20 mouse cellular contexts compared by ENCODE assay signal in genomic region chr7:124491851-124492390, GRCm38 (mm10).
DNase-seq lines count a peak whose midpoint lies in the region; ATAC-seq lines count a peak whose summit lies in the region.
"Had no signal": no experiment of that assay in that cellular context is flagged by ENCODE, and none has a peak within 500 bp of the region (broad histone marks: within the 10 kb centered on the region; RNA-seq: fewer than 3 reads in every experiment).

No protein-coding gene starts in this region.

- no peaks in the 10 kb centered on the region for H3K9me3 ChIP-seq in forebrain, embryonic 14.5 days (replicated peaks; ENCODE audit: control insufficient read depth, low read length)
- no peaks in the 10 kb centered on the region for H3K9me3 ChIP-seq in forebrain, embryonic 13.5 days (replicated peaks)
- no peaks in the 10 kb centered on the region for H3K9me3 ChIP-seq in intestine, embryonic 15.5 days
- H3K9me3 ChIP-seq: embryonic facial prominence, embryonic 12.5 days; heart, embryonic 13.5 days; hindbrain, embryonic 15.5 days had no signal

- H3K4me1 ChIP-seq in forebrain, embryonic 14.5 days (ENCODE audit: control insufficient read depth, insufficient read depth, low read length): no peaks in the 10 kb centered on the region
- H3K4me1 ChIP-seq in forebrain, embryonic 13.5 days: no peaks in the 10 kb centered on the region
- H3K4me1 ChIP-seq in intestine, embryonic 15.5 days (replicated peaks): no peaks in the 10 kb centered on the region
- H3K4me1 ChIP-seq: embryonic facial prominence, embryonic 12.5 days; heart, embryonic 13.5 days; hindbrain, embryonic 15.5 days had no signal

- intact Hi-C loops in gastrocnemius, postnatal 14 days (cut with DNase I; ENCODE audit: low total_unique reads): no loop called here

- ATAC-seq in forebrain, embryonic 14.5 days: no peak
- ATAC-seq in forebrain, embryonic 13.5 days: no peak
- no peak for ATAC-seq in intestine, embryonic 15.5 days
- ATAC-seq: activated CD4-positive, CD25-positive, alpha-beta regulatory T cell, adult 4 months; forebrain, embryonic 16.5 days; intestine, postnatal 0 days had no signal

- H3K4me3 ChIP-seq in forebrain, embryonic 14.5 days (ENCODE audit: low read depth, low read length): no peak overlapping the region
- H3K4me3 ChIP-seq in forebrain, embryonic 13.5 days: no peak overlapping the region
- no peak overlapping the region for H3K4me3 ChIP-seq in intestine, embryonic 15.5 days (replicated peaks)
- H3K4me3 ChIP-seq: embryonic facial prominence, embryonic 12.5 days; heart, embryonic 13.5 days; hindbrain, embryonic 15.5 days had no signal

- no peak overlapping the region for H3K4me2 ChIP-seq in forebrain, embryonic 14.5 days (ENCODE audit: low read length)
- no peak overlapping the region for H3K4me2 ChIP-seq in forebrain, embryonic 13.5 days
- H3K4me2 ChIP-seq in intestine, embryonic 15.5 days (replicated peaks): no peak overlapping the region
- H3K4me2 ChIP-seq: embryonic facial prominence, embryonic 12.5 days; heart, embryonic 13.5 days; hindbrain, embryonic 15.5 days had no signal

- no peaks in the 10 kb centered on the region for H3K27me3 ChIP-seq in forebrain, embryonic 14.5 days (replicated peaks; ENCODE audit: control insufficient read depth, insufficient read depth, low read length)
- H3K27me3 ChIP-seq in forebrain, embryonic 13.5 days: no peaks in the 10 kb centered on the region
- H3K27me3 ChIP-seq in intestine, embryonic 15.5 days (replicated peaks): no peaks in the 10 kb centered on the region
- H3K27me3 ChIP-seq: embryonic facial prominence, embryonic 12.5 days; heart, embryonic 13.5 days; hindbrain, embryonic 15.5 days; Patski had no signal

- no peak overlapping the region for H3K27ac ChIP-seq in forebrain, embryonic 14.5 days (ENCODE audit: low read depth, low read length)
- no peak overlapping the region for H3K27ac ChIP-seq in forebrain, embryonic 13.5 days
- no peak overlapping the region for H3K27ac ChIP-seq in intestine, embryonic 15.5 days
- H3K27ac ChIP-seq: embryonic facial prominence, embryonic 12.5 days; heart, embryonic 13.5 days; hindbrain, embryonic 15.5 days had no signal

- peak; percentile 32 for DNase-seq in adrenal gland, adult 8-10 months
- no peak for DNase-seq in adrenal gland, postnatal 4 days (ENCODE audit: low spot score in 2 of 2)
- DNase-seq in forebrain, embryonic 14.5 days (ENCODE audit: low spot score): peak; percentile 39
- peak; percentile 32 for DNase-seq in retina, postnatal 1 day
- no peak for DNase-seq in retina, embryonic 14.5 days (ENCODE audit: low spot score)
- DNase-seq in gastrocnemius, postnatal 14 days: no peak
- DNase-seq: adrenal gland, postnatal 10 days; cerebellum, adult 2 months; gastrocnemius, postnatal 25 days; heart, adult 11 months; heart, postnatal 36 days had no signal

- H3K36me3 ChIP-seq in forebrain, embryonic 14.5 days (ENCODE audit: control insufficient read depth, insufficient read depth, low read length): no peaks in the 10 kb centered on the region
- no peaks in the 10 kb centered on the region for H3K36me3 ChIP-seq in forebrain, embryonic 13.5 days (ENCODE audit: poor library complexity, severe bottlenecking)
- no peaks in the 10 kb centered on the region for H3K36me3 ChIP-seq in intestine, embryonic 15.5 days
- H3K36me3 ChIP-seq: embryonic facial prominence, embryonic 12.5 days; heart, embryonic 13.5 days; hindbrain, embryonic 15.5 days had no signal

- no peak overlapping the region for H3K9ac ChIP-seq in forebrain, embryonic 14.5 days (ENCODE audit: low read length)
- no peak overlapping the region for H3K9ac ChIP-seq in forebrain, embryonic 13.5 days
- no peak overlapping the region for H3K9ac ChIP-seq in intestine, embryonic 15.5 days
- H3K9ac ChIP-seq: embryonic facial prominence, embryonic 12.5 days; heart, embryonic 13.5 days; hindbrain, embryonic 15.5 days had no signal

- WGBS in forebrain, embryonic 14.5 days: 82% methylated on average over 3 of the region's 3 CpGs
- 95% methylated on average over 3 of the region's 3 CpGs for WGBS in forebrain, embryonic 13.5 days
- 93% methylated on average over 3 of the region's 3 CpGs for WGBS in intestine, embryonic 15.5 days

Comparison
In these comparisons a context has a peak if more than half of its experiments do, and no peak if none do; other contexts are left out.
1. DNase-seq: peak in adrenal gland, adult 8-10 months (single experiment), forebrain, embryonic 14.5 days (single experiment) and retina, postnatal 1 day (single experiment); none in adrenal gland, postnatal 4 days (0 of 2), retina, embryonic 14.5 days (single experiment) and gastrocnemius, postnatal 14 days (single experiment).